Mouse (Mus musculus): ENCODE measurements around the gene Pheta2.
"Not testable (repeated sequence)": the region's sequence is repeated elsewhere in the genome, so short reads cannot be mapped to it uniquely, and the experiment has no call there.

Gene Pheta2

DNA sequence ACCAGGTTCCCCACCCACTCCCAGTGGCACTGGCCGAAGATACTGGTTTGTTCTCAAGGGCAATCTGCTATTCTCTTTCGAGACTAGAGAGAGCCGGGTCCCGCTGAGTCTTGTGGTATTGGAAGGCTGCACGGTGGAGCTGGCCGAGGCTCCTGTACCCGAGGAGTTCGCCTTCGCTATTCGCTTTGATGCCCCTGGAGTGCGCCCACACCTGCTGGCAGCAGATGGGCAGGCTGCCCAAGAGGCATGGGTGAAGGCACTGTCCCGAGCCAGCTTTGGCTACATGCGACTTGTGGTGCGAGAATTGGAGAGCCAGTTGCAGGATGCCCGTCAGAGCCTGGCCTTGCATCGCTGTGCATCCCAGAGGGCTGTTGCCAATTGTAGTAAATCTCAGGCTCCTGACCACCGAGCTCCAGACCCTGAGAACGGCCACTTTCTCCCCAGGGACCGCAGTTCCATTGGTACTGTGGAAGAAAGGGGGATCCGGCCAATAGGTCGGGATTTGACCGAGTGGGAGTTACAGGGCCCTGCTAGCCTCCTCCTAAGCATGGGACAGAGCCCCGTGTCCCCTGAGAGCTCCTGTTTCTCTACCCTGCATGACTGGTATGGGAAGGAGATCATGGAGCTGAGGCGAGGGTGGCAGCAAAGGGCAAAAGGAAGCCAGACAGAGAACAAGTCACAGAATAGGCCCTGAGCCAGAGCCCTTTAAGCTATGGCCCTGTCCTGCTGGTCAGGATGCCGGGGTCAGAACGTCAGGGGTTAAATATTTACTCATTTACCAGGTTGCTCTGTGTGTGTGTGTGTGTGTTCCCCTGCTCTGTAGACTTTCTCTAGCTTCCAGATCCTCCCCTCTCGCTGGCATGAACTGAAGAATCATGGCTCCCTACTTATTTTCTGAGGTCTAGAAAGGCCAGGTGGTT, 4.9 kb downstream of the Pheta2 start:
- no peak for DNase-seq (ENCODE audit: low read depth, low spot score)

DNA sequence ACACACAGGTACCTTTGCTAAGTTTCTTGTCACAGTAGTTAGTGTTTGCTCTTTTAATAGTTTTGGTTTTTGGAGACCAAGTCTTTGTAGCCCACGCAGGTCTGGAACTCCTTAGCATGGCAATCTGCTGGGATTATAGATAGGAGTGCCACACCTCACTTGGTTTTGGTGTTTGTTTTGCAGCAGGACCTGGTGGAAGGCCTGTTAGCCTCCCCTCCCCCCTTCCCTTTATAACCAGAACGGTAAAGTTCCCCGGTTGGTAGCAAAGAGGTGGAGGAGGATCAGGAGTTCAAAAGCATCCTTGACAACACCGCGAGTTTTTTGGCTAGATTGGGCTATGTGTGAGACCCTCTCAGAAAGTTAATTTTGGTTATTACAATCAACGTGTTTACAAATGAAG, 6.2 kb downstream of the Pheta2 start:
- DNase-seq (ENCODE audit: low read depth, low spot score): no peak

DNA sequence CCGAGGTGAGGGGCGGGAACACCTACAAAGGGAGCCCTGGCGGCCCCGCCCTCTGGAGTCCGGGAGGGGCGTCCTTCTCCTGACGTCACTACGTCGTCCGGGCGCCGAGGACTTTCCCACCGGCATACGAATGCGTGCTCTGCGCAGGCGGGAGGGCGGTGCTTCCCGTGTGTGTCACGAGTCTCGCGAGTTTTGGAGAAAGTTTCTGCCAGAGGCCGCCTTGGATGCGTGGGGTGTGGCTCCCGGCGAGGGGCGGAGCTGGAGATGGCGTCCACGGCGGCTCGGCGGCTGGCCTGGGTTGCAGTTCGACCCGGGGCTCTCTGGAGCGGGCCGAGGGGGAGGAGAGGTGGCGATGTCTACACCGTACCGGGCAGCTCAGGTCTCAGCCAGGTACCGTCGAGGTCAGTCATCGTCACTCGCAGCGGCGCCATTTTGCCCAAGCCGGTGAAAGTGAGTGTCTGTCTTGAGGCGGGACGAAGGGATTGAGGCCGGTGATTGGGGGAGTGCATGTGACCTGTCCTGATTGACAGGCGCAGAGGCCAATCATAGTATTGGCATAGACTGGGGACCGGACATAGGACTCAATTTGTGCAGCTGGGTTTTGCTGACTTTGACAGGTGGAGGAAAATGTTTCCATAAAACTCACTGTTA, 7.2 kb downstream of the Pheta2 start:
- DNase-seq (ENCODE audit: low read depth, low spot score): peak; percentile 99

DNA sequence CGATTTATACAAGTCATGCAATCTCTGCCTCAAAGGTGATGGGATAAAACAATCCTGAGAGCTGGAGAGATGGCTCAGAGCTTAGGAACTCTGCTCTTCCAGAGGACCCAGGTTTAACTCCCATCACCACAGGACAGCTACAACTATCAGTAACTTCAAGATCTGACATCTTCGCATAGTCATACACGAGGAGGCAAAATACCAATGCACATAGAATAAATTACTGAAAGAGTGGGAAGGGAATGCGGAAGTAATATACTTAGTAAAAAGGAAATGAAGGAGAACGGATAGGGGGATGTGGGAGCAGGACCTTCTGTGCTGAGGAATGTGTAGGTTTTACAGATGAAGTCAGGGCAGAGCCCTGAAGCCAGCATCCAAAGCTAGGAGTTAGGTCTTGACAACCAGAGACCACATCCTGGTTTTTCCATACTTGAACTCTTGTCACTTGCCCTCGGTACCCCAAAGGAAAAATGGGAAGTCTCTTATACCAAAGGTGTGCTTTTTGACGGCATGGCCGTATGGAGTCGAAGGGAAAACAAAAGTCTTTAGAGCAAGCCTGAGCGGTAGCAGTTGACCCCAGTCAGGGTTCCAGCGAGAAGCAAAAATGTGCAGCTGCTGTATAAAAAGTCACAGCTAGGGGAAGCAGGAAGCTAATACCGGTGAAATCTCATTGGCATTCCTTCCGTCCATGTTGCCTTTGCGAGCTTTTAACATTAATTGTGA, 8.0 kb downstream of the Pheta2 start:
- DNase-seq (ENCODE audit: low read depth, low spot score): no peak

DNA sequence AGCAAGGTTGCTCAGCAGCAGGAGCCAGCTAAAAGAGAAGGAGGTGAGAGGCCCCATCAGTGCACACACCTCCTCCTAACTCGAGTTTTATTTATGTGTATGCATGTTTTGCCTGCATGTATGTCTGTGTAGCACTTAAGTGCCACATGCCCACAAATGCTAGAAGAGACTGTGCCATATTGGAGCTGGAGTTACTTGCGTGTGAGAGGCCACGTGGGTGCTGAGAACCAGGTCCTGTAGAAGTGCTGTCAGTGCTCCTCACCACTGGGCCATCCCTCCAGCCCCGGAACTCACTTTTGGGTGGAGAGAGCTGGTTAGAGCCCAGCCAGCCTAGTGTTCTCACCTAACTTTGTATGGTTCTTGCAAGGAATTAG, 8.5 kb downstream of the Pheta2 start:
- no peak for DNase-seq (ENCODE audit: low read depth, low spot score)

DNA sequence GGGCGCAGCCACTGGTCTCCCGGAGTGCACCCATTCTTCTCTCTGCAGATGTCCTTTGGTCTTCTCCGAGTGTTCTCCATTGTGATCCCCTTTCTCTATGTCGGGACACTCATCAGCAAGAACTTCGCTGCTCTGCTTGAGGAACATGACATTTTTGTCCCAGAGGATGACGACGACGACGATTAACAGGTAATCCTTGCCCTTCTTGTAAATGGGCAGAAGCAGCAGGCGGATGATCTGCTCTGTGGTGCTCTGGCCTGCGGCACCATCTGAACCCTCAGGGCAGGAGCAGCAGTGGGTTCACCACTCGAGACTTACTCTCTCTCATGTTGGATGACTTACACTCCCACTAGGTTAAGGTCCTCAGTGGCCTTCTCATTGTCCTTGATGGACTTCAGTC, 9.1 kb downstream of the Pheta2 start:
- no peak for DNase-seq (ENCODE audit: low read depth, low spot score)

DNA sequence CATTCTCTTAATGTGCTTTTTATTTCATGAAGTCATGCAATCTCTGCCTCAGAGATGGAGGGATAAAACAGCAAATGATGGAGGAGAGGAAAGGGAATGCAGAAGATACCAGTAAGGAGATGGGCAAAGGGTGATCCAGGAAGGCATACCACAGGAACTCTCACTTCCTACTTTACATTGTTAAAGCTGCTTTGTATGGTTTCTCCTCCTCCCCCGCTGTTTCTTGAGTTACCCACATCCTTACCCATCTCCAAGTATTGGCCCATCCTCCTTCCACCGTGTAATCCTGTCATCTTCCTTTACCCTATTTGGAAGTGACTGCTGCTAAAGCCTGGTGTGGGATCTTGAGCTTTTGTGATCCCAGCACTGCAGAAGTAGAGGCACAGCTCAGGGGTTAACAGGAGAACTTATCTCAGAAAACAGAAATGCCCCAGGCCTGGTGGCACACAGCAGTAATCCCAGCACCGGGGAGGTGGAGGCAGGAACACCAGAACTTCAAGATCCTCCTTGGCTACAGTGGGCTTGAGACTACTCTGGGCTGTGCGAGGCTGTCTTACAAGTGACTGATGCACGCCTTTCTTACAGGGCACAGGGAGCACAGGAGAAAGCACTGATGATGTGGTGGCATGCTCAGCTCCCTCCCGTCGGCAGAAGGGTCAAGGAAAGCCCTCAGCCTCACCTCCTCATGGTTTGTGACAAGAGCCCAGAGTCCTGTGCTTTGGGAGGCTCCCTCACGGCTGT, 9.7 kb downstream of the Pheta2 start:
- no peak for DNase-seq (ENCODE audit: low read depth, low spot score)

DNA sequence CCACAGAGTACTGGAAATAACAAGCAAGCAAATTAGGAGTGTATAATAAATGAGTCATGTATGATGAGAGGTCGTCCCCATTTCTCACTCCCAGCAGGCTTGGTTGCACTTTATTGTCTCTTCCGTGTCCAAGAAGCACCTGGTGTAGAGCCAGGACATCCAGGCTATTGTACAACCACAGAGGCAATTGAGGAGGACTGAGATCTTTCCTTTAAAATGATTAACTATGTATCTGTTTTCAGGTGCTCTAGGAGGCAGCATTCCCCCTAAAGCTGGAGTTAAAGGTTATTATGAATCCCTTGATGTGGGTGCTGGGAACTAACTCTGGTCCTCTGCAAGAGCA, 10.2 kb downstream of the Pheta2 start:
- DNase-seq (ENCODE audit: low read depth, low spot score): no peak

DNA sequence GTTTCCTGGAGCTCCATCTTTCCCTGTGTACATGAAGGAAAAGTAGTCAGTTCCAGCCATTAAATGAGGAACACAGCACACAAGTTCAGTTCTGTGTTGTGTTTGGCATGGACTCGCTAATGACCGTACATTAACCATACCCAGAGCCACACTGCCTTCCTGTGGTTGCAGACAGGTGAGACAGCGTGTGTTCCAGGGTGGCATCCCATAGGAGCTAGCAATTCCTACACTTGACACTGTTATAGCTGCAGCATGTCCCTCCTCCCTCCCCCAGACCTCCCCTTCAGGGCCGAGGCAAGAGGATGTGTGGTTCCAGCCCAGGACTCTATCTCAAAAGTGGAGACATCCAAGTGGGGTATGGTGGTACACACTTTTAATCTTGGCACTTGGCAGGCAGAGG, 11.6 kb downstream of the Pheta2 start:
- DNase-seq (ENCODE audit: low read depth, low spot score): no peak

DNA sequence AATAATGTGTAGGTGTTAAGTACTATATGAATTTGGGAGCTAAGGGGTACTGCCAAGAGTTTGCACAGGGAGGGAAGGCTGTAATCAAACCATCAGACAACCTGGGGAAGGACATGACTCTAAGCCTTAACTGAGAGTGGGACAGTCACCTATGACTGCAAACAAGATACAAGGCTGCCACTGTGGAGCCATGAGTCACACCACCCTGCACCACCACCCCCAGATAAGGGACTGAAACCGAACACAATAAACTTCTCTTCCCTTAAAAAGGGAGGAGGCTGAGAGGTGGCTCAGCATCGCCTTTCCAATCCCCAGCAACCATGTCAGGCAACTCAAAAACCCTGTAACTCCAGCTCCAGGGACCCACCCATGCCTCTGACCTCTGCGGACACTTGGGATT, 12.7 kb downstream of the Pheta2 start:
- no peak for DNase-seq (ENCODE audit: low read depth, low spot score)

DNA sequence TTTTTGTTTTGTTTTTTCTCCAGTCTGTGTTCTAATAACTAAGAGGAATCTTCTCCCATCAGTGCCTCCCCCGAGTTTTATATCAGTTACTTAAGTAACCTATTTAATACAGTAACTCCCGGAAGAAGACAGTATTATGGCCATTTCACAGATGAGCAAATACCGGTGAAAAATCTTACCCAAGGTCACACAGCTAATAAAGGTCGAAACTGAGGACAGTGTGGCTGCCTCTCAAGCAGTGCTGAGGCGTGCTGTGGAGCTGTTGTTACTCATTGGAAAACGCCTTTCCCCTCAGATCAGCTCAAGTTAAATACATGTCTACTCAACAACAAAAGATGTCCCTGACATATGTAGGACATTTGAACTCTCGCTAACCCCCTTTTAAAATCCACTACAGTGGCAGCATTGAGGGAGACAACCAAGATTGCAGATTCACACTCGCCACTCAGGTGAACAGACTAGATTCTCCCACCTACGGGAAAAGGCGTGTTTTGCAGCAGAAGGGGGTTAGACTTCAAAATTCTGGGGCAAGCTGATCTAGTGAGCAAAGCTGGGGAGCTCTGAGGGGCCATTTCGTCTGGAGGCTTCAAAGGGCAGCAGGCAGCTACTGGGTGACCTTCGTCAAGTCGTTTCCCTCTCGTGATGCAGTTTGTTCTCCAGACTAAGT, 14.5 kb downstream of the Pheta2 start:
- DNase-seq (ENCODE audit: low read depth, low spot score): peak; percentile 59

DNA sequence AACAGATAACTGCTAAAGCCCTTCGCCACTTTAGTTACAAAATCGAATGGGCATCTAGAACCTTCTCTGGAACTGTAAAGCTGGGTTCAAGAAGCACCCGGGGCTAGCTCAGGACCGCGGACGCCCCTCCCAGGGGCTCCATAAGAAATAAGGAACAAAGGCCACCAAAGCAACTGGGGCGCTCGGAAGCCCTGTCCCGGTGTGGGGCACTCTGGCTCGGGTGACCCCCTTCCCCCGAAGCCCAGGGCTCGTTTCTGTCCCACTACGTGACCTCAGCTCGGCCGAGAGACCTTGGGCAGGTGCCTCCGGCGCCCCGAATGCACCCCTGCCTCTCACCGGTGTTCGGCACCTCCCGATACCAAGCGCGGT, 15.0 kb downstream of the Pheta2 start:
- no peak for DNase-seq (ENCODE audit: low read depth, low spot score)

DNA sequence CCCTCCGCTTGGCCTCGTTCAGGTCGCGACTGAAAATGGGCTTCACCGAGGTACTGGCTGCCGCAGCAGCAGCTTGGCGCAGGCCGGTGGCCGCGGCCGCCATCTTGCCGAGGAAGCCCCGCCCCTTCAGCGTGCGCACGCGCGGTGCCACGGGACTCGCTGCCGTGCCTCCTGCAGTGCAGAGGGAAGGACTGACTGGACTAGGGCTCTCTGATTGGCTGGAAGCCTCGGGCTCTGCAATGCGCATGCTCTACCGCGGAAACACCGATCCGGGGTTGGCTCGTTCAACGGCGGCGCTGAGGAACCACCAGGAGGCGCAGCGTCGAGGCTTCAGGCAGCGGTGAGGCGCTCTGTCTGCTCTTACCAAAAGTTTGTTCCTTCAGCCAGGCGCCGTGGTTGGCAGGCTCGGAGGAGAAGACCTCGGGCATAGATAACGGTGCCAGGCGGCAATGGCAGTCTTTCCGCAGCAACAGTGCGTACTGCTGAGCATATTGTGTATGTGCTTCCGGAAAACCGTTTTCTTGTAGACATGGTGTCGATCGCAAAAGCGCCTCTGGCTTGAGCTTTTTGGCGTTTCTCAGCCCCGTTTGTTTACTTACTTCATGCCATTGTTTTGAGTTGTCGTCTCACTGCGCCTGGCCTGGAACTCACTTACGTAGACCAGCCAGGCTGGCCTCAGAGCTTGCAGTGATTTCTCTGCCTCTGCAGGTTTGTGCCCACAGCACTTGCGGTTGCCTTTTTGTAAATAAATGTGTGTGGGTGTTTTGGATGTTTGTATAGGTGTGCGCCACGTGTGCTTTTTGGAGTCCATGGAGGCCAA, 15.6 kb downstream of the Pheta2 start, which contains the start of gene Ndufa6:
Ndufa6 (minus strand) TSS at position 197 of the 820 bp plus-strand sequence.
- DNase-seq (ENCODE audit: low read depth, low spot score): peak; percentile 99

DNA sequence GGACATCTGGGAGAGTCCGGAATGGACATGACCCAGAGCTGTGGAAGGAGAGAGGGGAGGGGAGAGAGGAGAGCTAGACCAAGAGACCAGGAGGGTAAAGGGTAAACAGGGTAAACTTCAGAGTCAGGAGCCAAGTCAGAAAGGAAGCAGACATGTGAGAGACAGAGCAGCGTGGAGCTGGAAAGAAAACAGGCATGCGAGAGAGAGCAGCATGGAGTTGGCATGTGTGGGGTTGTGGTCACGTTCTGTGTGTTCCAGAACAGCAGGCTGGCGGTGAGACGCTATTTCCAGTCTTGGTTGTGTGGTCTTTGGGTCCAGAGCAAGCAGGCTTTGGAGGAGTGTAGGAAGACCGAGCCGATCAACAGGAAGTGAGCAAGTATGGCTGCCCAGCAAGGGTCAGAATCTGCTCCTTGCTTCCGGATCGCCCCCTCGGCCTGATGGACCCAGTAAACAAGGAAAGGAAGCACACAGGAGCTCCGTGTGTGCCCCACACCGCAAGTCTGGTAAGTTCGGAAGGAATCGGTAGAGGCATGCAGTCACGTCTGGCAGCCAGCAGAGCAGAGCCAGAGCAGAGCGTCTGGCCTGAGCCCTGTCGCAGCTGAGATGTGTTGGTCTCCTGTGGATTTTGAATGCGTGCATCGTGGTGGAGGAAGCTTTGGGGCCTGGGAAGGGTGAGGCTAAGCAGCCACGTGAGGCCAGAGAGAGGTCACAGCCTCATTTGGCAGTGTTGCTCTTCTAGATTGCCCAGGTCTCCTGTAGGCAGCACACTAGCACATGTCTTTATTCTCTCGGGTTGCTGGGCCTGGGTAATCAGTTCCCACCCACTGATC, 19.9 kb downstream of the Pheta2 start:
- DNase-seq (ENCODE audit: low read depth, low spot score): no peak

DNA sequence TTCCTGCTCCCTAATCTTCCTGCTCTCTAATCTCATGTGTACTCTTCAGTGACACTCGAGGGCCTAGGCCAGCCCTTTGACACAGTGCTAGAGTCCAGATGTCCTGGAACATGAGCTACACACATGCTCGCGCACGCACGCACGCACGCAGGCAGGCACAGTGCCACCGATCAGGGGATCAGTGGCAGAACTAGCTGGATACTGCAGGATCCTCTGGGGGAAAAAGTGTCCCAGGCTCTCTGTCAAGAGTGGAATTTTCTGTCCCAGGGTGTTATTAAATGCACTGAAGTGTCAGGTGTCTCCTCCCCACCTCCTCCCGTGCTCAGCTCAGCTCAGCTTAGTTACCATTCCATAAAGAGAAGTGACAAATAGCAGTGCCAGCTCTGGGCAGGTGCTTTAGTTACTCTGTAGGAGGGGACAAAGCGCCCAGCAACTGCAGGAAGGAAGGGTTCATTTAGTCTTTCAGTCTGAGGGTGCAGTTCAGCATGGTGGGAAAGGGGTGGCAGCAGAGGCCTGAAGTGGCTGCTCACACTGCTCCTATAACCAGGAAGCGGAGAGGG, 22.8 kb downstream of the Pheta2 start:
- DNase-seq (ENCODE audit: low read depth, low spot score): peak; percentile 60

DNA sequence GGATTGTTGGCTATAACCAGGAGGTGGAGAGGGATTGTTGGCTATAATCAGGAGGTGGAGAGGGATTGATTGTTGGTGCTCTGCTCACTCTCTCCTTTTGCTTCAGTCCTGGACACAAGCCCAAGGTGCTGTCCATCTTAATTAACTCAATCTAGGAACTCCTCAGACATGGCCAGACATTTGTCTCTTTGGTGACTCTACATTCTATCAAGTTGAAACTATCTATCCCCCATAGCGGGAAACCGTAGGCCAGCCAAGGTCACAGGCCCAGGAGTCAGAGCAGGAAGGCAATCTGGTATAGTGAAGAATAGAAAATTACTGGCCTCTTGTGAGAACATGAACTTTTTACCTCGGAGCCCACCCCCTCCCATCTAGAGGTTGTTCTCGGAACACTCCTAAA, 23.5 kb downstream of the Pheta2 start:
- no peak for DNase-seq (ENCODE audit: low read depth, low spot score)

DNA sequence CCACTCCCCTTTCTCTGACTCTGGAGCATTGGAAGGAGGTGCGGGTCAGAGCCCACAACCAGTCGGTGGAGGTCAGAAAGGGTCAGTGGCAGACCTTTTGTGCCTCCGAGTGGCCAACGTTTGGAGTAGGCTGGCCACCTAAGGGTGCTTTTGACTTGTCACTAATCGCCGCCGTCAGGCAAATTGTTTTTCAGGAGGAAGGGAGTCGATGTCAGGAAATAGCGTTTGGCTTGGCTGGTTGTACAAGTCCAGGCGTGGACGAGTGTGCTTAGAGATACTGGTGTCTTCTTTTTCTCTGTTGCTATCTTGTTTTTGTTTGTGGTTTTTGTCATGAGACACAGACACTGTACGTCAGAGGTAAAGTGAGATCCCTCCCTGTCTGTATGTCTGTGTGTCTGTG, 25.1 kb downstream of the Pheta2 start:
- DNase-seq (ENCODE audit: low read depth, low spot score): not testable (repeated sequence)

DNA sequence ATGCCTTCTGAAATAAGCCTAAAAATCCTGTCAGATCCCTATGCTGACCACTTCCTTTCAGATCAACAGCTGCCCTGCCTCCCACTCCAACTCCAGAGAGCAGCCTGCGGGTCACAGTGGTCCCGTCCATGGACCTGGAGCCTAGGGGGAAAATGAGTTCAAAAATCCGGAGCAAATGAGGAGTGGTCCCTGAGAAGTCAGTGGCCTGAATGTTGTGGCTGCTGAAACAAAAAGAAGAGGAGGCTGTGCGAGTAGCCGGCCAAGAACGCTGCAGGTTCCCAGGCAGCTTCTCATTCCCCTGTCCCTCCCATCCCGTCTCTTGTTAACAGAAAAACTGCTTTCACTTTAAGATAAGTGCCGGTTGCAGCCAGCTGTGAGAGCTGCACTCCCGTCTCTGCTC, 25.8 kb downstream of the Pheta2 start:
- DNase-seq (ENCODE audit: low read depth, low spot score): not testable (repeated sequence)

DNA sequence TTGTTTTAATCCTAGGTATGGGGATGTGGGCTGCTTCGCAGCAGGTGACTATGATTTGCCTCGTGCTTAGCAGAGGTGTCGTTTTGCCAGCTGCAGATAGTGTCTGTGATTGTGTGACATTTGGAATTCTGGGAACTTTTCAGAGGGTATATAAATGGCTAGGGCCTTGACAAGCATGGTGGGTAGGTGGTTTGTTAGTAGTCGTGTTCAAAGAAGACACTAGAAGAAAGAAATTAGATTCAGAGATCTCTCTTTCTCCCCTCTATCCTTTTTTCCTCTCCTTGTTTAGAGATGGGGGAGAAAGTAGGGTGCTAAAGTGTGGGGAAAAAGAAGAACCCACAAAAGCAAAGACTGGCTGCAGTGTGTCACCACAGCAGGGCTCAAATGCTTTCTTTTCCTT, 29.4 kb downstream of the Pheta2 start:
- DNase-seq (ENCODE audit: low read depth, low spot score): no peak

Measured in ES-CJ7 (cell line).